ENCODE assay signal across 8 mouse cellular contexts in genomic region chr15:102355871-102356441, GRCm38 (mm10). TPM values are rescaled to one million over a fixed set of nuclear protein-coding genes. Genes with fewer than 3 reads are reported as not detected.
DNase-seq lines count a peak whose midpoint lies in the region; ATAC-seq and TF ChIP-seq lines count a peak whose summit lies in the region.

No protein-coding gene starts in this region.

- H3K9me3 ChIP-seq in lung, postnatal 0 days (ENCODE audit: low read length), result no peaks in the 10 kb centered on the region
- no peaks in the 10 kb centered on the region for H3K9me3 ChIP-seq in heart, postnatal 0 days (replicated peaks; ENCODE audit: control insufficient read depth, low read length)
- no peaks in the 10 kb centered on the region for H3K9me3 ChIP-seq in midbrain, embryonic 14.5 days (ENCODE audit: control insufficient read depth, low read length)

- H3K4me2 ChIP-seq in lung, postnatal 0 days (replicated peaks; ENCODE audit: low read depth, low read length), result peak overlapping the region; percentile 95
- H3K4me2 ChIP-seq in heart, postnatal 0 days (ENCODE audit: low read depth, low read length), result peak overlapping the region; percentile 88
- peak overlapping the region; percentile 95 for H3K4me2 ChIP-seq in midbrain, embryonic 14.5 days (ENCODE audit: low read length)

- no peak for TF ChIP-seq EP300 in lung, postnatal 0 days (IDR thresholded peaks at IDR 0.05)
- no peak for TF ChIP-seq EP300 in heart, postnatal 0 days (IDR thresholded peaks at IDR 0.05; ENCODE audit: low read depth)

- WGBS in lung, postnatal 0 days, result 6% methylated on average over 37 of the region's 38 CpGs
- WGBS in lung, adult 2 months, result 17% methylated on average over 38 of the region's 38 CpGs
- WGBS in heart, postnatal 0 days, result 8% methylated on average over 37 of the region's 38 CpGs
- WGBS in midbrain, embryonic 14.5 days, result under 1% methylated on average over 38 of the region's 38 CpGs

- H3K27me3 ChIP-seq in lung, postnatal 0 days (replicated peaks; ENCODE audit: insufficient read depth, low read length), result peaks cover 9% of the 10 kb centered on the region; the same call in 1 of the 2 replicates
- peaks cover 41% of the 10 kb centered on the region for H3K27me3 ChIP-seq in heart, postnatal 0 days (ENCODE audit: control insufficient read depth, insufficient read depth, low read length)
- H3K27me3 ChIP-seq in midbrain, embryonic 14.5 days (ENCODE audit: control insufficient read depth, insufficient read depth, low read length), result peaks cover 37% of the 10 kb centered on the region

- peak overlapping the region; percentile 49 for H3K4me3 ChIP-seq in lung, postnatal 0 days (ENCODE audit: low read depth, low read length)
- no peak overlapping the region for H3K4me3 ChIP-seq in lung, adult 2 months (replicated peaks; ENCODE audit: extremely low read depth, low read depth, low read length)
- peak overlapping the region; percentile 57 for H3K4me3 ChIP-seq in heart, postnatal 0 days (ENCODE audit: low read depth, low read length)
- H3K4me3 ChIP-seq in midbrain, embryonic 14.5 days (replicated peaks; ENCODE audit: low read depth, low read length), result peak overlapping the region; percentile 40

- peaks cover 7% of the 10 kb centered on the region for H3K4me1 ChIP-seq in lung, postnatal 0 days (ENCODE audit: insufficient read depth, low read depth, low read length)
- peaks cover 5% of the 10 kb centered on the region for H3K4me1 ChIP-seq in lung, adult 2 months (ENCODE audit: control insufficient read depth, insufficient read depth, low read length)
- H3K4me1 ChIP-seq in heart, postnatal 0 days (ENCODE audit: control insufficient read depth, insufficient read depth), result peaks cover 14% of the 10 kb centered on the region
- peaks cover 20% of the 10 kb centered on the region for H3K4me1 ChIP-seq in midbrain, embryonic 14.5 days (ENCODE audit: control insufficient read depth, insufficient read depth, low read length)

- H3K36me3 ChIP-seq in lung, postnatal 0 days (ENCODE audit: insufficient read depth, low read length), result no peaks in the 10 kb centered on the region
- no peaks in the 10 kb centered on the region for H3K36me3 ChIP-seq in heart, postnatal 0 days (replicated peaks; ENCODE audit: control insufficient read depth, insufficient read depth, low read length)
- no peaks in the 10 kb centered on the region for H3K36me3 ChIP-seq in midbrain, embryonic 14.5 days (ENCODE audit: control insufficient read depth, insufficient read depth, low read length)

- no peak for DNase-seq in lung, postnatal 0 days (ENCODE audit: low spot score)
- DNase-seq in lung, adult 2 months, result no peak
- peak; percentile 82 for DNase-seq in embryo, embryonic 10.5 days (ENCODE audit: low spot score)
- no peak for DNase-seq in heart, postnatal 0 days (ENCODE audit: low spot score)
- peak; percentile 54 to 61 for DNase-seq in layer of hippocampus, adult 8-10 months (ENCODE audit: low spot score in 2 of 2)
- peak; percentile 64 for DNase-seq in midbrain, embryonic 14.5 days
- DNase-seq in c-Kit-positive CD71-positive TER-119-positive erythroid progenitor cells, embryonic 14.5 days (ENCODE audit: low spot score), result no peak

- TF ChIP-seq POLR2A in lung, adult 2 months (IDR thresholded peaks at IDR 0.05; ENCODE audit: borderline replicate concordance, extremely low read depth, low read depth, low read length), result no peak

- peak overlapping the region; percentile 60 for H3K9ac ChIP-seq in lung, postnatal 0 days (replicated peaks; ENCODE audit: low read depth)
- H3K9ac ChIP-seq in heart, postnatal 0 days (replicated peaks; ENCODE audit: low read depth, low read length), result peak overlapping the region; percentile 58
- H3K9ac ChIP-seq in midbrain, embryonic 14.5 days (replicated peaks; ENCODE audit: low read length), result peak overlapping the region; percentile 48

- ATAC-seq in lung, postnatal 0 days, result peak; percentile 22; the same call in 1 of the 2 replicates
- ATAC-seq in heart, postnatal 0 days (ENCODE audit: insufficient read depth, low read depth), result peak; percentile 18; the same call in 1 of the 2 replicates
- ATAC-seq in midbrain, embryonic 14.5 days (ENCODE audit: low FRiP score, low TSS enrichment), result peak; percentile 53; the same call in 1 of the 2 replicates
- no peak for ATAC-seq in monocyte, adult 5-6 weeks (replicated peaks; ENCODE audit: insufficient number of reproducible peaks, low FRiP score, low TSS enrichment, poor library complexity, severe bottlenecking)

- no peak for TF ChIP-seq CTCF in lung, postnatal 0 days (IDR thresholded peaks at IDR 0.05)
- TF ChIP-seq CTCF in lung, adult 2 months (IDR thresholded peaks at IDR 0.05; ENCODE audit: insufficient read depth, low read length), result no peak
- TF ChIP-seq CTCF in heart, postnatal 0 days (IDR thresholded peaks at IDR 0.05; ENCODE audit: low read depth), result no peak

- no peak overlapping the region for H3K27ac ChIP-seq in lung, postnatal 0 days (ENCODE audit: low read length)
- H3K27ac ChIP-seq in heart, postnatal 0 days (ENCODE audit: low read depth), result peak overlapping the region; percentile 50
- peak overlapping the region; percentile 68 for H3K27ac ChIP-seq in midbrain, embryonic 14.5 days (replicated peaks; ENCODE audit: low read depth, low read length)

RNA-seq across cellular contexts. Expression of gene Aaas, which starts 5.4 kb away (rescaled TPM):
- 16.2 and 17.0 TPM in 2 replicates for polyA plus RNA-seq in lung, postnatal 0 days (2015; fragmentation: Nextera tagmentation; extraction: Ambion mirVana)
- polyA plus RNA-seq in lung, adult 2 months (2012; rRNA removed), result 21.9 and 27.5 TPM in 2 replicates
- 25.9 and 59.6 TPM in 2 replicates for total RNA-seq in heart, postnatal 0 days (2014; rRNA removed; ENCODE audit: low replicate concordance)
- polyA plus RNA-seq in heart, postnatal 0 days (2015; fragmentation: Nextera tagmentation; extraction: Ambion mirVana), result 18.8 and 20.4 TPM in 2 replicates
- 10 to 100 TPM; 20.6 to 33.5 (median 24.7) TPM for total RNA-seq in layer of hippocampus, adult 8-10 months (2022)
- 27.6 and 30.6 TPM in 2 replicates for polyA plus RNA-seq in midbrain, embryonic 14.5 days (2014; fragmentation: Nextera tagmentation; extraction: Ambion mirVana)
- total RNA-seq in monocyte, adult 5-6 weeks (2017), result 16.5 to 50.9 TPM (median 46.2 TPM) in 3 replicates

RNA-seq across cellular contexts. Expression of gene Sp7, which starts 11.0 kb away (rescaled TPM):
- not detected in 2 replicates for polyA plus RNA-seq in lung, postnatal 0 days (2015; fragmentation: Nextera tagmentation; extraction: Ambion mirVana)
- polyA plus RNA-seq in lung, adult 2 months (2012; rRNA removed), result 0.05 TPM in 1 of 2 replicates, not detected in the other
- total RNA-seq in heart, postnatal 0 days (2014; rRNA removed; ENCODE audit: low replicate concordance), result not detected in 2 replicates
- polyA plus RNA-seq in heart, postnatal 0 days (2015; fragmentation: Nextera tagmentation; extraction: Ambion mirVana), result not detected in 2 replicates
- total RNA-seq in layer of hippocampus, adult 8-10 months (2022), result under 1 TPM; 0.37 to 0.78 (median 0.59) TPM
- polyA plus RNA-seq in midbrain, embryonic 14.5 days (2014; fragmentation: Nextera tagmentation; extraction: Ambion mirVana), result 0.21 TPM in 1 of 2 replicates, not detected in the other
- not detected in 3 replicates for total RNA-seq in monocyte, adult 5-6 weeks (2017)

RNA-seq across cellular contexts. Expression of gene Myg1, which starts 24.4 kb away (rescaled TPM):
- polyA plus RNA-seq in lung, postnatal 0 days (2015; fragmentation: Nextera tagmentation; extraction: Ambion mirVana), result 46.1 and 48.3 TPM in 2 replicates
- polyA plus RNA-seq in lung, adult 2 months (2012; rRNA removed), result 50.2 and 53.8 TPM in 2 replicates
- 35.6 and 60.5 TPM in 2 replicates for total RNA-seq in heart, postnatal 0 days (2014; rRNA removed; ENCODE audit: low replicate concordance)
- 39.0 and 41.1 TPM in 2 replicates for polyA plus RNA-seq in heart, postnatal 0 days (2015; fragmentation: Nextera tagmentation; extraction: Ambion mirVana)
- 10 to 100 TPM; 66.5 to 76.4 (median 71.6) TPM for total RNA-seq in layer of hippocampus, adult 8-10 months (2022)
- polyA plus RNA-seq in midbrain, embryonic 14.5 days (2014; fragmentation: Nextera tagmentation; extraction: Ambion mirVana), result 80.4 and 89.0 TPM in 2 replicates
- 20.0 to 37.9 TPM (median 27.2 TPM) in 3 replicates for total RNA-seq in monocyte, adult 5-6 weeks (2017)

RNA-seq across cellular contexts. Expression of gene Pfdn5, which starts 30.0 kb away (rescaled TPM):
- polyA plus RNA-seq in lung, postnatal 0 days (2015; fragmentation: Nextera tagmentation; extraction: Ambion mirVana), result 457 and 467 TPM in 2 replicates
- polyA plus RNA-seq in lung, adult 2 months (2012; rRNA removed), result 66.1 and 121 TPM in 2 replicates
- 90.7 and 148 TPM in 2 replicates for total RNA-seq in heart, postnatal 0 days (2014; rRNA removed; ENCODE audit: low replicate concordance)
- 344 and 362 TPM in 2 replicates for polyA plus RNA-seq in heart, postnatal 0 days (2015; fragmentation: Nextera tagmentation; extraction: Ambion mirVana)
- total RNA-seq in layer of hippocampus, adult 8-10 months (2022), result 100 to 1,000 TPM; 400 to 493 (median 445) TPM
- 562 and 649 TPM in 2 replicates for polyA plus RNA-seq in midbrain, embryonic 14.5 days (2014; fragmentation: Nextera tagmentation; extraction: Ambion mirVana)
- total RNA-seq in monocyte, adult 5-6 weeks (2017), result 576 to 776 TPM (median 626 TPM) in 3 replicates

RNA-seq across cellular contexts. Expression of gene Sp1, which starts 50.0 kb away (rescaled TPM):
- polyA plus RNA-seq in lung, postnatal 0 days (2015; fragmentation: Nextera tagmentation; extraction: Ambion mirVana), result 7.3 and 8.6 TPM in 2 replicates
- polyA plus RNA-seq in lung, adult 2 months (2012; rRNA removed), result 18.5 and 20.0 TPM in 2 replicates
- total RNA-seq in heart, postnatal 0 days (2014; rRNA removed; ENCODE audit: low replicate concordance), result 32.1 and 32.6 TPM in 2 replicates
- 3.0 and 3.1 TPM in 2 replicates for polyA plus RNA-seq in heart, postnatal 0 days (2015; fragmentation: Nextera tagmentation; extraction: Ambion mirVana)
- 10 to 100 TPM; 27.4 to 30.1 (median 28.8) TPM for total RNA-seq in layer of hippocampus, adult 8-10 months (2022)
- polyA plus RNA-seq in midbrain, embryonic 14.5 days (2014; fragmentation: Nextera tagmentation; extraction: Ambion mirVana), result 6.0 and 7.4 TPM in 2 replicates
- total RNA-seq in monocyte, adult 5-6 weeks (2017), result 66.1 to 99.7 TPM (median 74.8 TPM) in 3 replicates

Comparison
In these comparisons a context has a peak if more than half of its experiments do, and no peak if none do; other contexts are left out.
1. DNase-seq: peak in embryo, embryonic 10.5 days (single experiment), layer of hippocampus, adult 8-10 months (2 of 2) and midbrain, embryonic 14.5 days (single experiment); none in lung, postnatal 0 days (single experiment), lung, adult 2 months (single experiment), heart, postnatal 0 days (single experiment) and c-Kit-positive CD71-positive TER-119-positive erythroid progenitor cells, embryonic 14.5 days (single experiment).
2. Peak in every context shown above with its lines, with median percentiles within 50 percentile points of each other: H3K4me2 ChIP-seq and H3K9ac ChIP-seq.